Mouse (Mus musculus) naive thymus-derived CD4-positive, alpha-beta T cell, adult 2 months (primary cell): ENCODE measurements around the gene Slc16a10.
"Not testable (repeated sequence)": the region's sequence is repeated elsewhere in the genome, so short reads cannot be mapped to it uniquely, and the experiment has no call there.

Experiments
- DNase-seq: peaks from one replicate; pipeline ENCODE4 v3.0.0-alpha.2; 2011; ENCODE audit warnings: low read depth

Slc16a10 gene

GRCm38 (mm10) chr10:40025560-40025959 is 116.5 kb downstream of the Slc16a10 start:
- no peak for DNase-seq

- DNase-seq, result peak; percentile 87
Measured at GRCm38 (mm10) chr10:40024554-40025428, 117.3 kb downstream of the Slc16a10 start, which contains the start of gene Mfsd4b1. Gene Mfsd4b1 (minus strand): TSS chr10:40025268.

- DNase-seq, result no peak
Measured at GRCm38 (mm10) chr10:40020401-40020800, 121.7 kb downstream of the Slc16a10 start.

GRCm38 (mm10) chr10:40019492-40019891 is 122.6 kb downstream of the Slc16a10 start:
- no peak for DNase-seq

- DNase-seq, result no peak
Measured at GRCm38 (mm10) chr10:40018261-40018860, 123.7 kb downstream of the Slc16a10 start.

GRCm38 (mm10) chr10:40009591-40009990 is 132.5 kb downstream of the Slc16a10 start:
- DNase-seq, result no peak

GRCm38 (mm10) chr10:40008847-40009246 is 133.2 kb downstream of the Slc16a10 start:
- DNase-seq, result not testable (repeated sequence)

GRCm38 (mm10) chr10:40007953-40008352 is 134.1 kb downstream of the Slc16a10 start:
- no peak for DNase-seq

- DNase-seq, result peak; percentile 42
Measured at GRCm38 (mm10) chr10:40006963-40007362, 135.1 kb downstream of the Slc16a10 start.

GRCm38 (mm10) chr10:40000746-40001145 is 141.3 kb downstream of the Slc16a10 start:
- no peak for DNase-seq

GRCm38 (mm10) chr10:39991155-39991554 is 150.9 kb downstream of the Slc16a10 start:
- peak; percentile 75 for DNase-seq

- DNase-seq, result no peak
Measured at GRCm38 (mm10) chr10:39986466-39986865, 155.6 kb downstream of the Slc16a10 start, which contains the start of gene Mfsd4b5. Gene Mfsd4b5 (minus strand): TSS chr10:39986646.
